Mouse (Mus musculus): ENCODE data around the gene Olfr191.
"Not testable (repeated sequence)": the region's sequence is repeated elsewhere in the genome, so short reads cannot be mapped to it uniquely, and the experiment has no call there.

Gene Olfr191

DNA sequence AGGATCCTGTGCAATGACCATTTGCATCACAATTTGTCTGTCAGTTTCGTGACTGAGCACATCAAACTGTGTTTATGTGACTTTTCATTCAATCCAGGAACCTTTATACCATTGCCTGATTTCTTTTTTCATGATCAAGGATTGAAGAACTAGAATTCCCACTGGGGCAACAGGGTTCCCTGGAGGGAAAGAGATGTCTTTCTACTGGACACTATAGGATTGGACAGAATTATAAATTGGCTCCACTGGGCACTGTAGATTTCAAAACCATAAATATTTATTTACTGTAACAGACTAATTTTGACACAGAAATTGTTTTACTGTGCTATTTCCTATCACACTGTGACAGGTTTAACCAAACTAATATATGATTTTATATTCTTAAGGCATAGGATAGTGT lies at the start of gene Olfr191:
Gene Olfr191 (minus strand): TSS at position 101 of the 400 bp plus-strand sequence.
- not testable (repeated sequence) for DNase-seq (ENCODE audit: low read depth, low spot score)

- DNase-seq (ENCODE audit: low read depth, low spot score) = no peak
Observed at GRCm38 (mm10) chr16:59130740-59131139, 41.1 kb upstream of the Olfr191 start.

DNA sequence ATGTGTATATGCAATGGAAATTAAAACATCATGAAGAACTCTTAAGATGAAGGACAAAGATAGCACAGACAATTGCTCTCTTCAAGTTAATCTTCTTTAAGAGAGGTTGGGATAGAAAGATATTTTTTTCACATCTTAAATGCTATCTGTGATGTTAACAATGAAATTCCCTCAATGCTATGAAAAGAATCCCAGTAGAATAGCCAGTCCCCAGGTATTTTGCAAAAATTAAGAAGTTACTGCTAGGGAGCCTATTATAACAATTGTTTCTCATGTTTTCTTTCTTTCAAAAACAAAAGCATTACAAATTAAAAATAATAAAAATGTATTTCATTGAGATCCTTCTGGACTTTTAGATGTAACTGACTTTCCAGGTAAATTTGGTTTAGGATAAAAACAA lies 31.3 kb upstream of the Olfr191 start, which contains the start of gene Olfr194:
Gene Olfr194 (minus strand): TSS at position 101 of the 400 bp plus-strand sequence.
- DNase-seq (ENCODE audit: low read depth, low spot score) = no peak

DNA sequence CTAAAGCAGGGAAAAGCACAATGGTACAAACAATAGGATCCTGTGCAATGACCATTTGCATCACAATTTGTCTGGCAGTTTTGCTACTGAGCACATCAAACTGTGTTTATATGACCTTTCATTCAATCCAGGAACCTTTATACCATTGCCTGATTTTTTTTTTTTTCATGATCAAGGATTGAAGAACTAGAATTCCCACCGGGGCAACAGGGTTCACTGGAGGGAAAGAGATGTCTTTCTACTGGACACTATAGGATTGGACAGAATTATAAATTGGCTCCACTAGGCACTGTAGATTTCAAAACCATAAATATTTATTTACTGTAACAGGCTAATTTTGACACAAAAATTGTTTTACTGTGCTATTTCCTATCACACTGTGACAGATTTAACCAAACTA lies 22.2 kb upstream of the Olfr191 start, which contains the start of gene Olfr193:
Gene Olfr193 (minus strand): TSS at position 101 of the 400 bp plus-strand sequence.
- DNase-seq (ENCODE audit: low read depth, low spot score) = no peak

GRCm38 (mm10) chr16:59108522-59108921 lies 18.9 kb upstream of the Olfr191 start:
- not testable (repeated sequence) for DNase-seq (ENCODE audit: low read depth, low spot score)

- no peak for DNase-seq (ENCODE audit: low read depth, low spot score)
Observed at GRCm38 (mm10) chr16:59105312-59105711, 15.7 kb upstream of the Olfr191 start.

DNA sequence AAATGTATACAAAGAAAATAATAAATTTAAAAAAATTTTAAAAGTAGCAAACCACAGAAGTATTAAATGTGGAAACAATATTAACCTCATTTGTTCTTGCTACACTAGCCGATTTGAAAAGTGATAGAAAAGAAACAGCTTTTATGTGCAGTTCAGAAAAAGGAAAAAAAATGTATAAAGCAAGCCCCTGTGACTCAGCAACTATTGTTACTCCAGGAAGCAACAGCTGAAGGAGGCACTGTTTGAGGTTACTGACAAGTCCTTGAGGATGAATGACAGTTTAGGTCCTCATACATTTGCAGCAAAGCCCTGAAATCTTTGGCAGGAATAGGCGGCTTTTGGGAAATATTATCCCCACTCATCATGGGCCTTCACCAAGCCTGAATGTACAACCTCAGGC lies 8.5 kb downstream of the Olfr191 start:
- not testable (repeated sequence) for DNase-seq (ENCODE audit: low read depth, low spot score)

GRCm38 (mm10) chr16:59077905-59078304 lies 11.7 kb downstream of the Olfr191 start, which contains the start of gene Olfr190:
TSS of gene Olfr190 (minus strand) at chr16:59078005.
- no peak for DNase-seq (ENCODE audit: low read depth, low spot score)

DNA sequence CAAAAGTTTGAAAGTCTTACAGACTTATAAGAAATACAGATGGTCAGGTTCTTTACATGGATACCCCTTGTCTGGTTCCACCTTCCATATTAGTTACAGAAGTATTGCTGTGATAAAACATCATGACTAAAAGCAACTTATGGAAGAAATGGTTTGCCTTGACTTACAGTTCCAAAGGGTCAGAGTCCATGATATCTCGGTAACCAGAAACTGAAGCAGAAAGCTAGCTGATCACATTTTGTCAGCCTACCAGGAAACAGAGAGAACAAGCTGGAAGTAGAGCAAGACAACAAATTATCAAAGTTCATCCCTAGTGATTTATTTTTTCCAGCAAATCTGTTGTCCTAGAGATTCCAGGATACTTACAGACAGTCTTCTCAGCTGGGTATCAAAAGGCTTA lies 16.1 kb downstream of the Olfr191 start:
- no peak for DNase-seq (ENCODE audit: low read depth, low spot score)

GRCm38 (mm10) chr16:59071755-59072154 lies 17.9 kb downstream of the Olfr191 start:
- no peak for DNase-seq (ENCODE audit: low read depth, low spot score)

DNA sequence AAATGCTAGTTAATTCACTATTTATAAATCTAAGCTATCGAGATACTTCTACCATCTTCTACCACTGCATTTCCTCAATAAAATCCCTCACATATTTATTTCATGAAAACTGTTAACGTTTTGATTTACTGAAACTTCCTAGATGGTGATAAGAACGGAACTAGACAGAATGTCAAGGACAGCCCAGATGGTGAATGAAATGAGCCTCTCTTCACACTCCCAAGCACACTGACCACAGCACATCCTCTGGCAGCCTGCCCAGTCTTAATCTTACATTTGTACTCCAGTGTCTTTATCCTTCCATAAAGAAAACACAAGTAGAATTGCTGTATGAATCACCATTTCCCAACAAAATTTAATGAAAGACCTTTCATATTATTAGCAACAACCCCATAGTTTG lies 27.2 kb downstream of the Olfr191 start:
- DNase-seq (ENCODE audit: low read depth, low spot score) = not testable (repeated sequence)

DNA sequence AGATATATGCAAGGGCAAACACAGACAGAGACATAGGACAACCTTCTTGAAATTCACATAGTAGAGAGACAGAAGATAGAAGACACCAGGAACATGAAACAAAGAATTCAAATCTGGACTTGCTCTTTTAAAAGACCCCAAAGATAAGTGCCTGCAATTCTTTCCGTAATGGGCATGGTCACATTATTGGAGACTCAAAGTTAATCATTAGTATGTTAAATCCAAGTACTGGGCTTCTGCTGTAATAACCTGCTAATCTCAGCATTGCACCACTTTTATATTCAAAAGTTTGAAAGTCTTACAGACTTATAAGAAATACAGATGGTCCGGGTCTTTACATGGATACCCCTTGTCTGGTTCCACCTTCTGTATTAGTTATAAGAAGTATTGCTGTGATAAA lies 40.3 kb downstream of the Olfr191 start:
- DNase-seq (ENCODE audit: low read depth, low spot score) = not testable (repeated sequence)

- no peak for DNase-seq (ENCODE audit: low read depth, low spot score)
Observed at GRCm38 (mm10) chr16:59048860-59049259, 40.8 kb downstream of the Olfr191 start.

- DNase-seq (ENCODE audit: low read depth, low spot score) = no peak
Observed at GRCm38 (mm10) chr16:59047579-59047978, 42.0 kb downstream of the Olfr191 start.

DNA sequence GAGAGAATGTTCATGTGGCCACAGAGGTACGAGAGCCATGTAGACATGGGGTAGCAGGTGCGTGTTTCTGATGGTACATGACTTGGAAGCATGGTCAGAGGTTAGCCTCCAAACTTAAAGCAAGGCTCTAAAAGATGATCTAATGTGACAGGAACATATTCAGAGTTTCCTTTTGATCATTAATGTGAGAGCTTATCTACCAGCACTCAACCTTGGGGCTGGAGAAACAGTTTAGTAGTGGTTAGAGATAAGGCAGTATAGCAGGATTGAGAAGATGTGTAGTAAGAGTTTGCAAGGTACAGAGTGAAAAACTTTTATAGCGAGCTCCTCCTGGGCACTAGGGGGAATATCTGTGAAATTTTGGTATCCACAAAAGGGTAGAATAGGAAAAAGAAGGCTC lies 43.8 kb downstream of the Olfr191 start:
- DNase-seq (ENCODE audit: low read depth, low spot score) = no peak

- DNase-seq (ENCODE audit: low read depth, low spot score) = no peak
Observed at GRCm38 (mm10) chr16:59039710-59040109, 49.9 kb downstream of the Olfr191 start, which contains the start of gene Olfr187. TSS of gene Olfr187 (minus strand) at chr16:59039767.

Data from retina, postnatal 7 days (tissue).